Mouse (Mus musculus) E14TG2a.4 (cell line): Measurements from ENCODE around the gene Oard1.

Experiments
- H3K27me3 ChIP-seq: 2 replicates; pipeline ENCODE4 v1.6.1; 2014; ENCODE audit warnings: low read length, control low read depth; ENCODE audit not compliant: insufficient read depth
- H3K36me3 ChIP-seq: 2 replicates; pipeline ENCODE4 v1.6.1; 2014; ENCODE audit warnings: low read length, control low read depth; ENCODE audit not compliant: insufficient read depth
- H3K4me1 ChIP-seq: replicated peaks from 2 replicates; pipeline ENCODE4 v1.6.1; 2014; ENCODE audit warnings: low read depth, low read length, control low read depth
- H3K4me3 ChIP-seq: replicated peaks from 2 replicates; pipeline ENCODE4 v1.5.1; 2014; ENCODE audit warnings: mild to moderate bottlenecking, low read length
- H3K9me3 ChIP-seq: 2 replicates; pipeline ENCODE4 v1.6.1; 2014; ENCODE audit warnings: low read length, control low read depth
- CTCF ChIP-seq: conservative IDR thresholded peaks from 2 replicates; pipeline ENCODE4 v1.5.1; 2014; ENCODE audit warnings: low read length
- NANOG ChIP-seq: IDR thresholded peaks from 2 replicates; pipeline ENCODE4 v1.6.1; 2014; ENCODE audit warnings: borderline replicate concordance, low read length, mixed read lengths
- POU5F1 ChIP-seq: IDR thresholded peaks from 2 replicates; pipeline ENCODE4 v1.6.1; 2014; ENCODE audit warnings: low read length, borderline replicate concordance

Gene Oard1

DNA sequence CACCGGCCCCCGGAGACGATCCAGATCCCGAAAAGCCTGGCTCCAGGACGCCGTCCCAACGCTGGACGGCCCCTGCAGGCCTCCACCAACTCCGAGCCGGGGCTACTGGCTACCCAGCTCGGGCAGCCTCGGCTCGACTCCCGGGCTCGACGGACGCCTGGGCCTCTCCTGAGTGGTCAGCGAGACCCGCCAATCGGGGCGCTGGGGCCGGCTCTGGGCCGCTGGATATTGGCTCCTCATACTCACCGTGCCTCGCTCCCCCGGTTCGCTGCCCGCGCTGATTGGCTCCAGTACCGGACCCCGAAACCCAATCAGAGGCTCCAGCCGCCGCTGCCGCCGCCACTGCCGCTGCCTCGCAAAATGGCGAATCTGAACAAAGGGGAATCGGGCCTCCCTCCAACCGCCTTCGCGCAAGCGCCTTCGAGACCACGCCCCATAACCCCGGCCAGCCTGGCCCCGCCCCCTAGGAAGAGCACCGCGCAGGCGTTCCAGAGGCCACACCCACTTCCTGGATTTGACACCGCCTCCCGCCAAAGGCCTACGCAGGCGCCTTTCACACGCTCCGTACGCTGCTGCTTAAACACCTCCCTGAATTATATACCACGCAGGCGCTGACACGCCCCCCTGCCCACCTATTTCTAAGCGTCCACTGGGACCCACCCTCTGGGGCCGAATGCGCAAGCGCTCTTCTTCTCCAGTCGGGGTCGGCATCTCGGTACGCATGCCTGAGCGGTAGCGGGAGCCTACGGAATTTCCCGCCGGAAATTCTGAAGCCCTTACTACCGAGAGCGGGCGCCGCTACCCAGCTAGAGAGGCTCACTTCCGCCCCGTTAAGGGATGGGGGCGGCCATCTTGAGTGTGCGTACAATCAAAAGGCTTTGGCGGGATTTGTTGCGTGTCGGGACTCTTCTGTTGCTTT is at the start of gene Oard1, which contains the start of gene Nfya:
Gene Oard1 (plus strand): TSS at position 635 of the 919 bp plus-strand sequence.
Gene Nfya (minus strand): TSS at position 527 of the 919 bp plus-strand sequence.
- H3K36me3 ChIP-seq = peaks cover 57% of the 10 kb centered on the region
- TF ChIP-seq POU5F1 (no peak), NANOG (no peak)
- H3K4me1 ChIP-seq = peaks cover 50% of the 10 kb centered on the region
- no peaks in the 10 kb centered on the region for H3K27me3 ChIP-seq
- peak within 1 kb of the TSS; percentile 99 for H3K4me3 ChIP-seq
- no peaks in the 10 kb centered on the region for H3K9me3 ChIP-seq

DNA sequence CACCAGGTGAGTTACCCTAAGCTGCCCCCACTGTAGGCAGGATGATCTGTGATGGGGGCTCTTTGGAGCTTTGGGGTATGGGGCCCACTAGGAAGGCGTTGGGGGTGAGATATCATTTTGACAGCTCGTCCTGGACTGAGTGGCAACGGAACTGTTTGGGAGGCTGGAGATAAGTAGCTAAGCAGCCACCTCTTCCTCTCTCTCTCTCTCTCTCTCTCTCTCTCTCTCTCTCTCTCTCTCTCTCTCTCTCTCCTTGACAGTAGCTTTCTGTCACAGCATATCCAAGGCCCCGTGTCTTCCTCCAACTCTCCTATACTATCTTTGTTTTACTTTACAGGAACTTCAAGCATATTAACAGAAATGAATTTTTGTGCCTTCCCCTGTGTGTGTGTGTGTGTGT is 49.4 kb upstream of the Oard1 start:
- no peak for TF ChIP-seq POU5F1
- no peak for TF ChIP-seq CTCF
- TF ChIP-seq NANOG = no peak
- Histone ChIP-seq H3K4me3 (no peak overlapping the region), H3K27me3 (peaks cover 37% of the 10 kb centered on the region), H3K36me3 (no peaks in the 10 kb centered on the region), H3K9me3 (no peaks in the 10 kb centered on the region), H3K4me1 (peaks cover 15% of the 10 kb centered on the region)

DNA sequence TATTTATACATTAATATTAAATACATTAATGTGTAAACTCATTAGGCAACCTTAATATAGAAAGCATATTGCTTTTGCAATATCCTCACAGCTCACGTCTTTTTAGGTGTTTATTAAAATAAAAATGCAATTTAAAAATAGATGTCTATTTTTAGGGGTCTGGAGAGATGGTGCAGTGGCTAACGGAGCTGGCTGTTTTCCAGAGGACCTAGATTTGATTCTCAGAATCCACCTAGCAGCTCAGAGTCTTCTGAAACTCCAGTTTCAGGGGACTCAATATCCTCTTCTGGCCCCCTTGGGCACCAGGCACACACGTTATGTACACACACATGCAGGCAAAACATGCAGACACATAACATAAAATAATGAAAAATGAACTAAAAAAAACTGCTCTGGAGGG is 47.5 kb upstream of the Oard1 start:
- H3K36me3 ChIP-seq = no peaks in the 10 kb centered on the region
- peaks cover 30% of the 10 kb centered on the region for H3K27me3 ChIP-seq
- H3K4me3 ChIP-seq = no peak overlapping the region
- H3K9me3 ChIP-seq = no peaks in the 10 kb centered on the region
- peaks cover 25% of the 10 kb centered on the region for H3K4me1 ChIP-seq
- TF ChIP-seq POU5F1 (no peak), NANOG (no peak), CTCF (no peak)

DNA sequence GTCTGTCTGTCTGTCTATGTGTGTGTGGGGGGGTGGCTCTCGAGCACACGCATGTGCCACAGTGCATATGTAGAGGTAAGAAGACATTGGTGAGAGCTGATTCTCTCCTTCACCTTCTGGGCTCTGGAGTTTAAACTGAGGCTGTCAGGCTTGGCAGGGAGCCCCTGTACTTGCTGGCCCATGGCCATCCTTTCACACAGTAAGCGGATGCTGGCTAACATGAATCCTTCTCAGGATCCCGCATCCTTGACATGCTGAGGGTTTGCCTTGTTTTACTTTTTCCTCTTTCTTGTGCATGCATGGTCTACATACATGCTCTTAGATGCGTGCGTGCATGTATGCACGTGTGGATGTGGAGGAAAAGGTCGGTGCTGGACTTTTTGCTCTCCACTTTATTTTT is 46.8 kb upstream of the Oard1 start:
- Histone ChIP-seq H3K4me3 (no peak overlapping the region), H3K27me3 (peaks cover 30% of the 10 kb centered on the region), H3K4me1 (peaks cover 19% of the 10 kb centered on the region), H3K36me3 (no peaks in the 10 kb centered on the region), H3K9me3 (peaks cover 5% of the 10 kb centered on the region; the same call in 1 of the 2 replicates)
- TF ChIP-seq NANOG (no peak), POU5F1 (no peak), CTCF (no peak)

DNA sequence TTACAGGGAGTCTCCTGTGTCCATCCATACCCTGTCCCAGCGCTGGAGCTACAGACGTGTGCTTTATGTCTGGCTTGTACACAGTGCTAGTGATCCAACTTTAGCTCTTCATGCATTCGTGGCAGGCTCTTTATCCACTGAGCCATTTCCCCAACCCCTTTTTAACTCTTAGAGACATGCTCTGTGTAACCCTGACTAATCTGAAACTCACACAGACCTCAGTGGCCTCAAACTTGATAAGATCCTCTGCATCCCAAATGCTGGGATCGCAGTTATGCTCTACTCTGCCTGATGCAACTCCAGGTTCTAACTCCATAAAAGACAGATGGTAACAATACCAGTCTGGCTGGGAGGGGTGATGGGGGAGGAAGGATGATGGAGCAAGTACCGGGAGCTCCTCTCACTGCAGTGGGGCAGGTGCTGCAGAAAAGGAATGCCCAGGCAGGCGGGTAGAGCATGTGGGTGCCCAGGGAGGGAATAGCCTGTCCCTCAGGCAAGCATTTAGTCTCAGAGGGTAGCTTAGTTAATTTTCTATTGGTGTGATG is 46.3 kb upstream of the Oard1 start:
- H3K27me3 ChIP-seq = peaks cover 30% of the 10 kb centered on the region
- no peaks in the 10 kb centered on the region for H3K36me3 ChIP-seq
- TF ChIP-seq POU5F1 (no peak), NANOG (no peak), CTCF (no peak)
- peaks cover 5% of the 10 kb centered on the region; the same call in 1 of the 2 replicates for H3K9me3 ChIP-seq
- peaks cover 14% of the 10 kb centered on the region for H3K4me1 ChIP-seq
- H3K4me3 ChIP-seq = no peak overlapping the region

DNA sequence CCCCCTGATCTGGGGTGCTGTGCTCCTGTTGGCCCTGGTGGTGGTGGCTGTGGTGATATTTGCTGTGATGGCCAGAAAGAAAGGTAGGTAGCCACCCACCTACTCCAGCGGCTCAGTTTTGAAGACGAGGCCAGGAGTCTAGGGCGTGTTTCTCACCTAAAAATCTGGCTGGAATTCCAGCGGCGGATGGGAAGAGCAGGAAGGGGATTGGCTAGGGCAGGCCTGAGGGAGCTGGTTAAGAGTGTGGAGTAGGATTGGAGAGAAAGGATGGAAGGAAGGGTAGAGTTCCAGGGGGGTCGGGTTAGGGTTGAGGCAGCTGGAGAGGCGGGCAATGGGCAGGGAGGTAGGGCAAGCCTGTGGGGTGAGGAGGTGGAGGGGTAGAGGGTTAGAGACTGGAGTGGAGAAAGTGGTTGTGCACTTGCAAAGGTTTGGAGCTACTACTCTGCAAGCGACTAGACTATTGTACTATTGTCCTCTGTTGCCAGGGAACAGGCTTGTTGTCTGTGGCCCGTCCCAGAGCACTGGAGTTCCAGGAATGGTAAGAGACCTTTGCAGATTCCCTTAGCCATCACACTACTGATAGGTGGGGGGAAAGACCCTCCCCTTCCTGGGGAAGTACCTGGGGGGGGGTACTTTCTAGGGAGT is 44.2 kb upstream of the Oard1 start:
- peaks cover 13% of the 10 kb centered on the region for H3K4me1 ChIP-seq
- TF ChIP-seq CTCF = no peak
- TF ChIP-seq POU5F1 = no peak
- TF ChIP-seq NANOG = no peak
- no peak overlapping the region for H3K4me3 ChIP-seq
- H3K9me3 ChIP-seq = peaks cover 5% of the 10 kb centered on the region; the same call in 1 of the 2 replicates
- peaks cover 22% of the 10 kb centered on the region for H3K27me3 ChIP-seq
- H3K36me3 ChIP-seq = no peaks in the 10 kb centered on the region

DNA sequence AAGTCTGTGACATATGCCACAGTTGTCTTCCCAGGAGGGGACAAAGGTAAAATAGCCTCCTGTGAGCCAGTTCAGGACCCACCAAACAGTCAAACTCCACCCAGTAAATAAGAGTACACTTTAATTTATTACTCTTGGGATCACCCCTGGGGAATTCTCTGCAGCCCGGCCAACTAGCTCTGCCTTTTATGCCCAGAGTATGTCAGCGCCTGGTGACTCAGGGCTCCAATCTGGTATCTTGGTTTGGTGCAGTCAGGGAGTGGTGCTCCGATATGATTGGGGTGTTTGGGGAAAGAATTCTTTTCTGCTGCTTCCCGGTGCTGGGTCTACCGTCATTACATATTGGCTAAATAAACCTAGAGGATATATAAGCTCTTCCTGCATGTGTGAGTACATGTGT is 43.0 kb upstream of the Oard1 start:
- Histone ChIP-seq H3K27me3 (peaks cover 22% of the 10 kb centered on the region), H3K4me1 (peaks cover 13% of the 10 kb centered on the region), H3K36me3 (no peaks in the 10 kb centered on the region), H3K4me3 (no peak overlapping the region), H3K9me3 (peaks cover 5% of the 10 kb centered on the region; the same call in 1 of the 2 replicates)
- TF ChIP-seq CTCF (no peak), NANOG (no peak), POU5F1 (no peak)

DNA sequence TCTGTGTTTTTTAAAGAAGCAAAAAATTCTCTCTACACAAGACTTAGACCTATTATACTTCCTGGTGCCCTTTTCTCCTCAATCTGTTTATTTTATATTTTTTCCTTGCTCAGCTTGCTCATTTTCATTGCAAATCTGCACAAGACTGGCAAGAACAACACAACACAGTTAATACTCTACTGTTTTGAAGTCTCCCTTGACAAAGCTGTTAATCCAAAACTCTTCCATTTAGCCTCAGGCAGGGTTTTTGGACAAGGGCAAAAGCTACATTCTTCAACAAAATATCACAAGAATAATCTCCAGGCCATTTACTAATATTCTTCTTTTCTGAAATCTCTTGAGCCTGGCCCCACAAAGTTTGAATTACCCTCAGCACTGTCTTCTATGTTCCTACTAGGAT is 38.2 kb upstream of the Oard1 start:
- H3K36me3 ChIP-seq = no peaks in the 10 kb centered on the region
- H3K27me3 ChIP-seq = no peaks in the 10 kb centered on the region
- peaks cover 25% of the 10 kb centered on the region for H3K9me3 ChIP-seq
- TF ChIP-seq POU5F1 (no peak), CTCF (no peak), NANOG (no peak)
- no peak overlapping the region for H3K4me3 ChIP-seq
- H3K4me1 ChIP-seq = no peaks in the 10 kb centered on the region
